Comparison of ENCODE assay signal across 1 mouse cellular context in genomic region chr7:5046112-5046511, GRCm38 (mm10).
TF ChIP-seq lines count a peak whose summit lies in the region.

No protein-coding gene starts in this region.

TF ChIP-seq in CH12.LX, 34 proteins besides CTCF, POLR2A, EP300 and RAD21:
- TF ChIP-seq MAFK (IDR thresholded peaks at IDR 0.05; ENCODE audit: insufficient replicate concordance, low read length) (peak; percentile 61), USF2 (conservative IDR thresholded peaks at IDR 0.05; ENCODE audit: low read depth, low read length) (no peak), USF1 (IDR thresholded peaks at IDR 0.05; ENCODE audit: low read depth, low read length) (no peak), ZC3H11A (IDR thresholded peaks at IDR 0.05; ENCODE audit: low read depth, low read length) (no peak), JUND (conservative IDR thresholded peaks at IDR 0.05; ENCODE audit: low read depth, low read length) (no peak), KAT2A (IDR thresholded peaks at IDR 0.05; ENCODE audit: insufficient replicate concordance, low read length) (no peak), ELF1 (IDR thresholded peaks at IDR 0.05; ENCODE audit: low read depth, low read length) (no peak), PAX5 (IDR thresholded peaks at IDR 0.05; ENCODE audit: low read length) (no peak), BHLHE40 (IDR thresholded peaks at IDR 0.05; ENCODE audit: low read depth, low read length) (peak; percentile 17; the same call in 1 of the 2 replicates), CHD2 (IDR thresholded peaks at IDR 0.05; ENCODE audit: low read length) (no peak), SMC3 (IDR thresholded peaks at IDR 0.05; ENCODE audit: low read depth, low read length) (peak; percentile 27), IRF4 (IDR thresholded peaks at IDR 0.05; ENCODE audit: low read depth, low read length) (0 out of 2 replicates have a peak, but pooled peaks have one; percentile 19), ZMIZ1 (IDR thresholded peaks at IDR 0.05; ENCODE audit: low read depth, low read length) (no peak), GABPA (IDR thresholded peaks at IDR 0.05; ENCODE audit: insufficient replicate concordance, low read depth, low read length) (no peak), NRF1 (IDR thresholded peaks at IDR 0.05; ENCODE audit: low read depth, low read length) (no peak), MXI1 (IDR thresholded peaks at IDR 0.05; ENCODE audit: low read depth, low read length) (no peak), TCF12 (IDR thresholded peaks at IDR 0.05; ENCODE audit: low read depth, low read length) (no peak)
